Mouse (Mus musculus) kidney, embryonic 14.5 days (tissue): ENCODE data around the gene Pacsin2. TPM values are rescaled to one million over a fixed set of nuclear protein-coding genes. Genes with fewer than 3 reads are reported as not detected.

Experiments
- ATAC-seq: fragments of 200-750 bp; cut with Nextera tagmentation; 2 replicates; pipeline ENCODE4 v1.8.0; 2017; ENCODE audit warnings: moderate number of reproducible peaks, mild to moderate bottlenecking, moderate TSS enrichment, moderate library complexity; ENCODE audit not compliant: low FRiP score, low TSS enrichment
- H3K27ac ChIP-seq: fragments of 300-500 bp; sonication (generic); 2 replicates; pipeline ENCODE4 v1.5.1; 2014; ENCODE audit warnings: low read depth, mild to moderate bottlenecking, low read length, moderate library complexity, mixed read lengths
- H3K27me3 ChIP-seq: fragments of 300-500 bp; sonication (generic); 2 replicates; pipeline ENCODE4 v1.6.1; 2014; ENCODE audit warnings: mild to moderate bottlenecking, low read length; ENCODE audit not compliant: control insufficient read depth, insufficient read depth
- H3K36me3 ChIP-seq: fragments of 300-500 bp; sonication (generic); 2 replicates; pipeline ENCODE4 v1.6.1; 2014; ENCODE audit warnings: low read length, mixed read lengths; ENCODE audit not compliant: control insufficient read depth, insufficient read depth
- H3K4me1 ChIP-seq: fragments of 300-500 bp; sonication (generic); 2 replicates; pipeline ENCODE4 v1.6.1; 2014; ENCODE audit warnings: low read length, mixed read lengths; ENCODE audit not compliant: control insufficient read depth, insufficient read depth
- H3K4me2 ChIP-seq: fragments of 300-500 bp; sonication (generic); replicated peaks from 2 replicates; pipeline ENCODE4 v1.6.1; 2014; ENCODE audit warnings: low read depth, mild to moderate bottlenecking, low read length
- H3K4me3 ChIP-seq: fragments of 300-500 bp; sonication (generic); 2 replicates; pipeline ENCODE4 v1.5.1; 2014; ENCODE audit warnings: mild to moderate bottlenecking, low read length
- H3K9ac ChIP-seq: fragments of 300-500 bp; sonication (generic); 2 replicates; pipeline ENCODE4 v1.6.1; 2014; ENCODE audit warnings: low read depth, mild to moderate bottlenecking, low read length, moderate library complexity
- H3K9me3 ChIP-seq: fragments of 300-500 bp; sonication (generic); 2 replicates; pipeline ENCODE4 v1.6.1; 2016; ENCODE audit warnings: low read length; ENCODE audit not compliant: control insufficient read depth
- WGBS: fragments of 180-500 bp; shearing (Covaris S2); extraction: QIAGEN DNeasy Blood & Tissue Kit; methylation state at CpG from one replicate; pipeline ENCODE4 v1.1.7; 2014; 5-methylcytosine and 5-hydroxymethylcytosine counted together
- polyA plus RNA-seq: library from polyadenylated mRNA; unstranded; fragments of >200 nt; fragmentation: Nextera tagmentation; extraction: Ambion mirVana; gene quantifications from 2 replicates; pipeline ENCODE4 v1.2.1, GENCODE M21; 2014

The Pacsin2 gene
- polyA plus RNA-seq, 1 experiment from 2014 or later: 64.2 TPM

DNA sequence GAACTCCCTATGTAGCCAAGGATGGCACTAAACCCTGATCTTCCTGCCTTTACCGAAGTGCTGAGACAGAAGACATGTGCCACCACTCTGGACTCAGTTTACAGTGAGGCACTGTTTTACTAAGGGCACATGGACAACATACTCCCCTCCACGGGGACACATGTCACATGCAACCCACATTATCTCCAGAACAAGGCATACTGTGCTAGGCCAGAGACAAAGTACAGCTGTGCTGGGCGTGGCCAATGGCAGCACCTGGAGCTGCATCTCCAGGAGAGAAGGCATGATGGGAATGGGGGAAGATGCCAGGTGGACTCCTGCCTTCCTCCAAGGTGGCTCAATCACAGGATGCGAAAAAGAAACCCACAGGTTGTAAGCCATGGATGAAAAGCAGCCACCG is 135.5 kb downstream of the Pacsin2 start:
- H3K9ac ChIP-seq: no peak overlapping the region
- H3K27ac ChIP-seq: no peak overlapping the region
- ATAC-seq: no peak
- no peak overlapping the region for H3K4me2 ChIP-seq
- H3K4me1 ChIP-seq: no peaks in the 10 kb centered on the region
- peaks cover 31% of the 10 kb centered on the region; the same call in 1 of the 2 replicates for H3K36me3 ChIP-seq
- WGBS: 86% methylated on average over 5 of the region's 5 CpGs
- no peaks in the 10 kb centered on the region for H3K9me3 ChIP-seq
- no peak overlapping the region for H3K4me3 ChIP-seq
- no peaks in the 10 kb centered on the region for H3K27me3 ChIP-seq

Other genes starting within 250 kb of the Pacsin2 start
- 14.8 and 19.9 TPM in 2 replicates for gene A4galt, start 212.8 kb downstream of the Pacsin2 start, polyA plus RNA-seq
- gene Arfgap3, start 114.4 kb downstream of the Pacsin2 start, polyA plus RNA-seq: 25.7 and 33.3 TPM in 2 replicates
- gene Ttll1, start 46.3 kb upstream of the Pacsin2 start, polyA plus RNA-seq: 14.8 and 19.8 TPM in 2 replicates
- gene Bik, start 62.3 kb upstream of the Pacsin2 start, polyA plus RNA-seq: 12.3 and 12.6 TPM in 2 replicates
- gene Tspo, start 99.0 kb upstream of the Pacsin2 start, polyA plus RNA-seq: 57.8 and 60.7 TPM in 2 replicates
- 29.3 and 43.7 TPM in 2 replicates for gene Mcat, start 99.2 kb upstream of the Pacsin2 start, polyA plus RNA-seq
- 34.6 and 42.3 TPM in 2 replicates for gene Ttll12, start 130.6 kb upstream of the Pacsin2 start, polyA plus RNA-seq